Mouse (Mus musculus) MEL (cell line): Measurements from ENCODE around the gene Abcc3. TPM values are rescaled to one million over a fixed set of nuclear protein-coding genes. Genes with fewer than 3 reads are reported as not detected.
A peak's percentile ranks its signal among the peaks of the same experiment; 100 is the strongest.

Source experiments
- DNase-seq: peaks from one replicate; pipeline ENCODE4 v3.0.0; 2011; ENCODE audit warnings: low read depth, low spot score
- H3K27ac ChIP-seq: 2 replicates; pipeline ENCODE4 v1.5.1; 2012; ENCODE audit warnings: low read depth, mild to moderate bottlenecking, control low read depth, low read length, moderate library complexity; ENCODE audit not compliant: control insufficient read depth
- H3K27me3 ChIP-seq, 2 experiments: fragments of 150-350 bp in 1 of 2; sonication (generic) in 1 of 2; 2 replicates each; pipeline ENCODE4 v1.6.1; 2012; ENCODE audit warnings: low read length in 2 of 2, mild to moderate bottlenecking in 2 of 2, improper control_type of control experiment in 1 of 2, moderate library complexity in 1 of 2; ENCODE audit not compliant: insufficient read depth in 2 of 2, control insufficient read depth in 1 of 2
- H3K36me3 ChIP-seq, 2 experiments: 2 replicates each; pipeline ENCODE4 v1.6.1; 2012 to 2014; ENCODE audit warnings: low read length in 2 of 2, improper control_type of control experiment in 1 of 2, inconsistent platforms in 1 of 2, mild to moderate bottlenecking in 1 of 2; ENCODE audit not compliant: insufficient read depth in 2 of 2, control insufficient read depth in 1 of 2
- H3K4me1 ChIP-seq, 2 experiments: fragments of 150-350 bp in 1 of 2; sonication (generic) in 1 of 2; 2 replicates each; pipeline ENCODE4 v1.6.1; 2012; ENCODE audit warnings: low read length in 2 of 2, improper control_type of control experiment in 1 of 2, mild to moderate bottlenecking in 1 of 2; ENCODE audit not compliant: insufficient read depth in 2 of 2, control insufficient read depth in 1 of 2
- H3K4me3 ChIP-seq, 2 experiments: fragments of 150-350 bp in 1 of 2; sonication (generic) in 1 of 2; 2 replicates each; pipeline ENCODE4 v1.5.1; 2012; ENCODE audit warnings: low read depth in 2 of 2, low read length in 2 of 2, mild to moderate bottlenecking in 2 of 2, moderate library complexity in 2 of 2, control low read depth in 1 of 2, improper control_type of control experiment in 1 of 2; ENCODE audit not compliant: control insufficient read depth in 1 of 2, insufficient read depth in 1 of 2
- H3K79me2 ChIP-seq: 2 replicates; pipeline ENCODE4 v1.6.1; 2012; ENCODE audit warnings: mild to moderate bottlenecking, low read length, moderate library complexity; ENCODE audit not compliant: control insufficient read depth, poor library complexity, insufficient read depth
- H3K9ac ChIP-seq: 2 replicates; pipeline ENCODE4 v1.6.1; 2012; ENCODE audit warnings: low read depth, mild to moderate bottlenecking, control low read depth, low read length, moderate library complexity; ENCODE audit not compliant: control insufficient read depth, poor library complexity, severe bottlenecking
- H3K9me3 ChIP-seq: fragments of 150-350 bp; sonication (generic); replicated peaks from 2 replicates; pipeline ENCODE4 v1.6.1; 2012; ENCODE audit warnings: mild to moderate bottlenecking, low read length, improper control_type of control experiment, moderate library complexity; ENCODE audit not compliant: insufficient read depth
- BHLHE40 ChIP-seq: IDR thresholded peaks from 2 replicates; pipeline ENCODE4 v1.6.1; 2012; ENCODE audit warnings: low read depth, mild to moderate bottlenecking, inconsistent platforms, low read length, improper control_type of control experiment, borderline replicate concordance
- CHD1 ChIP-seq: IDR thresholded peaks from 2 replicates; pipeline ENCODE4 v1.6.1; 2012; ENCODE audit warnings: low read depth, mild to moderate bottlenecking, inconsistent platforms, low read length, improper control_type of control experiment
- CHD2 ChIP-seq: IDR thresholded peaks from 2 replicates; pipeline ENCODE4 v1.6.1; 2011; ENCODE audit warnings: low read length, improper control_type of control experiment
- CTCF ChIP-seq, 3 experiments: IDR thresholded peaks in 2 of 3; conservative IDR thresholded peaks in 1 of 3; 2 replicates each; pipeline ENCODE4 v1.5.1; 2011 to 2012; ENCODE audit warnings: low read length in 3 of 3, low read depth in 2 of 3, mild to moderate bottlenecking in 2 of 3, improper control_type of control experiment in 1 of 3, inconsistent platforms in 1 of 3, mixed read lengths in 1 of 3, moderate library complexity in 1 of 3; ENCODE audit not compliant: control insufficient read depth in 1 of 3, insufficient read depth in 1 of 3, poor library complexity in 1 of 3, severe bottlenecking in 1 of 3
- E2F4 ChIP-seq: IDR thresholded peaks from 2 replicates; pipeline ENCODE4 v1.6.1; 2011; ENCODE audit warnings: low read depth, low read length, improper control_type of control experiment, borderline replicate concordance
- ELF1 ChIP-seq: IDR thresholded peaks from 2 replicates; pipeline ENCODE4 v1.6.1; 2014; ENCODE audit warnings: low read depth, mild to moderate bottlenecking, inconsistent platforms, low read length, improper control_type of control experiment, moderate library complexity
- EP300 ChIP-seq, 2 experiments: IDR thresholded peaks; 2 replicates each; pipeline ENCODE4 v1.6.1; 2011; ENCODE audit warnings: improper control_type of control experiment in 2 of 2, low read length in 2 of 2, low read depth in 1 of 2, mild to moderate bottlenecking in 1 of 2
- ETS1 ChIP-seq: IDR thresholded peaks from 2 replicates; pipeline ENCODE4 v1.6.1; 2012; ENCODE audit warnings: low read depth, mild to moderate bottlenecking, inconsistent platforms, low read length, improper control_type of control experiment, moderate library complexity
- GABPA ChIP-seq: IDR thresholded peaks from 2 replicates; pipeline ENCODE4 v1.6.1; 2012; ENCODE audit warnings: low read depth, mild to moderate bottlenecking, inconsistent platforms, low read length, improper control_type of control experiment, moderate library complexity
- HCFC1 ChIP-seq: IDR thresholded peaks from 2 replicates; pipeline ENCODE4 v1.6.1; 2012; ENCODE audit warnings: low read depth, mild to moderate bottlenecking, inconsistent platforms, low read length, improper control_type of control experiment, moderate library complexity
- JUND ChIP-seq: IDR thresholded peaks from 2 replicates; pipeline ENCODE4 v1.6.1; 2011; ENCODE audit warnings: low read depth, mild to moderate bottlenecking, improper control_type of control experiment, low read length
- KAT2A ChIP-seq: conservative IDR thresholded peaks from 2 replicates; pipeline ENCODE4 v1.6.1; 2012; ENCODE audit warnings: low read depth, low read length, improper control_type of control experiment, inconsistent platforms
- MAX ChIP-seq: IDR thresholded peaks from 2 replicates; pipeline ENCODE4 v1.6.1; 2011; ENCODE audit warnings: low read length, improper control_type of control experiment
- MAZ ChIP-seq: IDR thresholded peaks from 2 replicates; pipeline ENCODE4 v1.6.1; 2012; ENCODE audit warnings: low read depth, mild to moderate bottlenecking, inconsistent platforms, low read length, improper control_type of control experiment
- MEF2A ChIP-seq: IDR thresholded peaks from 2 replicates; pipeline ENCODE4 v1.6.1; 2014; ENCODE audit warnings: low read depth, mild to moderate bottlenecking, inconsistent platforms, low read length, improper control_type of control experiment; ENCODE audit not compliant: poor library complexity, insufficient replicate concordance, severe bottlenecking; ENCODE audit errors: extremely low read depth
- MXI1 ChIP-seq: IDR thresholded peaks from 2 replicates; pipeline ENCODE4 v1.6.1; 2011; ENCODE audit warnings: mild to moderate bottlenecking, low read depth, low read length, improper control_type of control experiment
- MYB ChIP-seq: IDR thresholded peaks from 2 replicates; pipeline ENCODE4 v1.6.1; 2011; ENCODE audit warnings: mild to moderate bottlenecking, low read depth, low read length, improper control_type of control experiment
- MYC ChIP-seq: IDR thresholded peaks from 2 replicates; pipeline ENCODE4 v1.6.1; 2011; ENCODE audit warnings: low read depth, mild to moderate bottlenecking, low read length, improper control_type of control experiment, moderate library complexity
- NELFE ChIP-seq: IDR thresholded peaks from 2 replicates; pipeline ENCODE4 v1.6.1; 2011; ENCODE audit warnings: low read depth, low read length, improper control_type of control experiment
- NRF1 ChIP-seq: IDR thresholded peaks from 2 replicates; pipeline ENCODE4 v1.6.1; 2014; ENCODE audit warnings: low read depth, mild to moderate bottlenecking, inconsistent platforms, low read length, improper control_type of control experiment, moderate library complexity; ENCODE audit not compliant: poor library complexity, insufficient read depth, severe bottlenecking
- POLR2A ChIP-seq, 2 experiments: IDR thresholded peaks; 2 replicates each; pipeline ENCODE4 v1.6.1; 2011 to 2012; ENCODE audit warnings: low read length in 2 of 2, mild to moderate bottlenecking in 2 of 2, control low read depth in 1 of 2, improper control_type of control experiment in 1 of 2, low read depth in 1 of 2, moderate library complexity in 1 of 2; ENCODE audit not compliant: control insufficient read depth in 1 of 2, insufficient read depth in 1 of 2, poor library complexity in 1 of 2
- POLR2AphosphoS2 ChIP-seq: IDR thresholded peaks from 2 replicates; pipeline ENCODE4 v1.6.1; 2011; ENCODE audit warnings: low read length, improper control_type of control experiment
- POLR2AphosphoS5 ChIP-seq: IDR thresholded peaks from 2 replicates; pipeline ENCODE4 v1.6.1; 2012; ENCODE audit warnings: low read depth, borderline replicate concordance, mild to moderate bottlenecking, inconsistent platforms, low read length, moderate library complexity, mixed read lengths
- RAD21 ChIP-seq: IDR thresholded peaks from 2 replicates; pipeline ENCODE4 v1.6.1; 2011; ENCODE audit warnings: mild to moderate bottlenecking, low read depth, low read length, improper control_type of control experiment
- RCOR1 ChIP-seq: IDR thresholded peaks from 2 replicates; pipeline ENCODE4 v1.6.1; 2012; ENCODE audit warnings: low read depth, mild to moderate bottlenecking, inconsistent platforms, low read length, improper control_type of control experiment
- SIN3A ChIP-seq: IDR thresholded peaks from 2 replicates; pipeline ENCODE4 v1.6.1; 2012; ENCODE audit warnings: low read length, improper control_type of control experiment, inconsistent platforms
- SMC3 ChIP-seq: IDR thresholded peaks from 2 replicates; pipeline ENCODE4 v1.6.1; 2011; ENCODE audit warnings: low read depth, low read length, improper control_type of control experiment
- TAL1 ChIP-seq: IDR thresholded peaks from 2 replicates; pipeline ENCODE4 v1.6.1; 2012; ENCODE audit warnings: mild to moderate bottlenecking, inconsistent platforms, low read length, moderate library complexity, mixed read lengths
- TBP ChIP-seq: IDR thresholded peaks from 2 replicates; pipeline ENCODE4 v1.8.0; 2011; ENCODE audit warnings: low read depth, low read length, improper control_type of control experiment
- TCF12 ChIP-seq: IDR thresholded peaks from 2 replicates; pipeline ENCODE4 v1.6.1; 2014; ENCODE audit warnings: low read depth, mild to moderate bottlenecking, inconsistent platforms, low read length, improper control_type of control experiment, moderate library complexity
- USF1 ChIP-seq: IDR thresholded peaks from 2 replicates; pipeline ENCODE4 v1.6.1; 2014; ENCODE audit warnings: low read depth, mild to moderate bottlenecking, inconsistent platforms, low read length, improper control_type of control experiment, moderate library complexity
- USF2 ChIP-seq, 2 experiments: IDR thresholded peaks; 2 replicates each; pipeline ENCODE4 v1.6.1; 2011 to 2012; ENCODE audit warnings: improper control_type of control experiment in 2 of 2, low read length in 2 of 2, borderline replicate concordance in 1 of 2, inconsistent platforms in 1 of 2, low read depth in 1 of 2, mild to moderate bottlenecking in 1 of 2; ENCODE audit not compliant: insufficient read depth in 1 of 2
- ZC3H11A ChIP-seq: IDR thresholded peaks from 2 replicates; pipeline ENCODE4 v1.6.1; 2012; ENCODE audit warnings: low read depth, mild to moderate bottlenecking, inconsistent platforms, low read length, improper control_type of control experiment
- ZKSCAN1 ChIP-seq: IDR thresholded peaks from 2 replicates; pipeline ENCODE4 v1.6.1; 2012; ENCODE audit warnings: low read depth, mild to moderate bottlenecking, inconsistent platforms, low read length, improper control_type of control experiment, moderate library complexity
- ZMIZ1 ChIP-seq: IDR thresholded peaks from 2 replicates; pipeline ENCODE4 v1.6.1; 2012; ENCODE audit warnings: low read depth, mild to moderate bottlenecking, inconsistent platforms, low read length, improper control_type of control experiment, moderate library complexity
- ZNF384 ChIP-seq: IDR thresholded peaks from 2 replicates; pipeline ENCODE4 v1.6.1; 2012; ENCODE audit warnings: low read depth, mild to moderate bottlenecking, inconsistent platforms, low read length, improper control_type of control experiment
- polyA plus RNA-seq, 2 experiments: library from polyadenylated mRNA; stranded (reverse) in 1 of 2; unstranded in 1 of 2; fragments of >175 nt in 1 of 2; fragments of >200 nt in 1 of 2; gene quantifications; 2 replicates each; pipeline versions ENCODE4 v1.2.1 to v1.2.4; 2012; ENCODE audit warnings: low replicate concordance in 2 of 2, low read depth in 1 of 2; ENCODE audit not compliant: insufficient read length in 2 of 2, insufficient read depth in 1 of 2, missing spikeins in 1 of 2
- total RNA-seq: library from RNA; depleted of rRNA; stranded (reverse); fragments of 300-350 nt; gene quantifications from 2 replicates; pipeline ENCODE4 v1.2.3, GENCODE M21; 2012

The Abcc3 gene
- total and polyA plus RNA-seq, 3 experiments, result 0.27 to 0.29 TPM; not detected in 1

- Histone ChIP-seq H3K4me3 (peak within 1 kb of the TSS; percentile 81 to 99), H3K9ac (peak within 1 kb of the TSS; percentile 91), H3K4me1 (peaks cover 28 to 31% of the 10 kb centered on the region in 2 experiments), H3K9me3 (no peaks in the 10 kb centered on the region), H3K36me3 (peaks cover 19 to 44% of the 10 kb centered on the region in 2 experiments), H3K27me3 (no peaks in the 10 kb centered on the region), H3K79me2 (peaks cover 52% of the 10 kb centered on the region), H3K27ac (peak within 1 kb of the TSS; percentile 91)
- peak; percentile 96 for DNase-seq
- TF ChIP-seq MYB, result peak; percentile 74; the same call in 1 of the 2 replicates
- TF ChIP-seq TBP, result peak; percentile 78
- TF ChIP-seq TAL1, result no peak
- TF ChIP-seq SIN3A, result peak; percentile 89
- peak; percentile 99 for TF ChIP-seq NELFE
- TF ChIP-seq ZKSCAN1, result no peak
- TF ChIP-seq ETS1, result peak; percentile 6; the same call in 1 of the 2 replicates
- no peak for TF ChIP-seq MEF2A
- TF ChIP-seq ZC3H11A, result no peak; the same call in 1 of the 2 replicates
- TF ChIP-seq ZNF384, result peak; percentile 40; the same call in 1 of the 2 replicates
- TF ChIP-seq SMC3, result 0 out of 2 replicates have a peak, but pooled peaks have one; percentile 11
- no peak for TF ChIP-seq JUND
- TF ChIP-seq HCFC1, result peak; percentile 87
- TF ChIP-seq MXI1, result peak; percentile 81
- TF ChIP-seq GABPA, result 0 out of 2 replicates have a peak, but pooled peaks have one; percentile 10
- 0 out of 2 replicates have a peak, but pooled peaks have one; percentile 37 for TF ChIP-seq ELF1
- no peak for TF ChIP-seq RAD21
- TF ChIP-seq USF2 (IDR thresholded peaks at IDR 0.05; ENCODE audit: borderline replicate concordance in 1 of 2, insufficient read depth in 1 of 2, low read depth in 1 of 2, low read length in 2 of 2), result no peak
- TF ChIP-seq POLR2AphosphoS5, result no peak
- TF ChIP-seq CTCF (IDR thresholded peaks at IDR 0.05 in 2 of 3, conservative IDR thresholded peaks at IDR 0.05 in 1 of 3; ENCODE audit: control insufficient read depth in 1 of 3, insufficient read depth in 1 of 3, low read depth in 2 of 3, low read length in 3 of 3, poor library complexity in 1 of 3, severe bottlenecking in 1 of 3), result no peak
- TF ChIP-seq E2F4, result peak; percentile 84; the same call in 1 of the 2 replicates
- peak; percentile 95 for TF ChIP-seq ZMIZ1
- TF ChIP-seq CHD1, result peak; percentile 91; the same call in 1 of the 2 replicates
- TF ChIP-seq BHLHE40, result no peak
- TF ChIP-seq USF1, result peak; percentile 51; the same call in 1 of the 2 replicates
- TF ChIP-seq MYC, result peak; percentile 37; the same call in 1 of the 2 replicates
- 0 out of 2 replicates have a peak, but pooled peaks have one; percentile 38 for TF ChIP-seq NRF1
- no peak; the same call in 1 of the 2 replicates for TF ChIP-seq RCOR1
- peak; percentile 73; the same call in 1 of the 2 replicates for TF ChIP-seq MAZ
- peak; percentile 25; the same call in 1 of the 2 replicates for TF ChIP-seq MAX
- no peak for TF ChIP-seq CHD2
- TF ChIP-seq POLR2A (IDR thresholded peaks at IDR 0.05; ENCODE audit: control insufficient read depth in 1 of 2, insufficient read depth in 1 of 2, low read depth in 1 of 2, low read length in 2 of 2, poor library complexity in 1 of 2), result peak; percentile 95 to 97; a peak in 3 of 4 replicates
- TF ChIP-seq KAT2A, result peak; percentile 68; the same call in 1 of the 2 replicates
- peak; percentile 64 for TF ChIP-seq TCF12
- TF ChIP-seq POLR2AphosphoS2, result peak; percentile 94
- peak in 1 of 2 experiments; percentile 5; a peak in 1 of 4 replicates for TF ChIP-seq EP300 (IDR thresholded peaks at IDR 0.05; ENCODE audit: low read depth in 1 of 2, low read length in 2 of 2)
Observed at GRCm38 (mm10) chr11:94321931-94322400, 70.8 kb downstream of the Abcc3 start, which contains the start of gene Luc7l3. TSS of gene Luc7l3 (minus strand) at chr11:94321988.
